Comparison of ENCODE assay signal across 8 mouse cellular contexts in genomic region chr2:118972687-118973376, GRCm38 (mm10). TPM values are rescaled to one million over a fixed set of nuclear protein-coding genes. Genes with fewer than 3 reads are reported as not detected.
A peak's percentile ranks its signal among the peaks of the same experiment; 100 is the strongest.
DNase-seq lines count a peak whose midpoint lies in the region; ATAC-seq and TF ChIP-seq lines count a peak whose summit lies in the region.

No protein-coding gene starts in this region.

- DNase-seq in Muller cell, postnatal 12 days (ENCODE audit: inconsistent ontology term) = peak; percentile 85
- peak; percentile 85 for DNase-seq in cerebellum, adult 9-10 months
- DNase-seq in hindbrain, embryonic 10.5 days (ENCODE audit: low spot score) = peak; percentile 93
- DNase-seq in layer of hippocampus, adult 9-11 months = peak; percentile 77
- peak; percentile 72 for DNase-seq in ovary, adult 18-20 months (ENCODE audit: low spot score)
- peak; percentile 88 for DNase-seq in thymus, adult 2 months

- no peak for TF ChIP-seq POLR2A in thymus, adult 2 months (IDR thresholded peaks at IDR 0.05; ENCODE audit: control insufficient read depth, extremely low read depth, insufficient read depth, low read length, poor library complexity)

- peak; percentile 94 for TF ChIP-seq CTCF in thymus, adult 2 months (IDR thresholded peaks at IDR 0.05; ENCODE audit: borderline replicate concordance, control insufficient read depth, extremely low read depth, insufficient read depth, low read length, poor library complexity)

- H3K4me2 ChIP-seq in lung, embryonic 16.5 days (ENCODE audit: low read depth, low read length) = peak overlapping the region; percentile 74

- H3K4me3 ChIP-seq in hindbrain, embryonic 10.5 days = peak overlapping the region; percentile 49
- peak overlapping the region; percentile 42 for H3K4me3 ChIP-seq in lung, embryonic 16.5 days (ENCODE audit: low read length)
- peak overlapping the region; percentile 39 for H3K4me3 ChIP-seq in thymus, adult 2 months (ENCODE audit: control insufficient read depth, insufficient read depth, low read length)

- H3K27me3 ChIP-seq in hindbrain, embryonic 10.5 days (ENCODE audit: insufficient read depth, poor library complexity, severe bottlenecking) = peaks cover 74% of the 10 kb centered on the region
- peaks cover 10% of the 10 kb centered on the region for H3K27me3 ChIP-seq in lung, embryonic 16.5 days (ENCODE audit: control insufficient read depth, insufficient read depth, low read depth, low read length)
- H3K27me3 ChIP-seq in thymus, adult 2 months (ENCODE audit: control insufficient read depth, insufficient read depth, low read length) = no peaks in the 10 kb centered on the region

- H3K9ac ChIP-seq in lung, embryonic 16.5 days (ENCODE audit: low read length) = peak overlapping the region; percentile 69

- under 1% methylated on average over 33 of the region's 33 CpGs for WGBS in hindbrain, embryonic 10.5 days
- WGBS in lung, embryonic 16.5 days = 1% methylated on average over 33 of the region's 33 CpGs
- 1% methylated on average over 33 of the region's 33 CpGs for WGBS in thymus, adult 2 months

- peaks cover 24% of the 10 kb centered on the region for H3K4me1 ChIP-seq in hindbrain, embryonic 10.5 days (replicated peaks)
- H3K4me1 ChIP-seq in lung, embryonic 16.5 days (replicated peaks; ENCODE audit: control insufficient read depth, insufficient read depth, low read length) = peaks cover 6% of the 10 kb centered on the region
- peaks cover 19% of the 10 kb centered on the region for H3K4me1 ChIP-seq in thymus, adult 2 months (replicated peaks; ENCODE audit: control insufficient read depth, insufficient read depth, low read length)

- peak overlapping the region; percentile 72 for H3K27ac ChIP-seq in hindbrain, embryonic 10.5 days
- no peak overlapping the region for H3K27ac ChIP-seq in lung, embryonic 16.5 days (ENCODE audit: low read length)
- H3K27ac ChIP-seq in thymus, adult 2 months (ENCODE audit: control insufficient read depth, insufficient read depth, low read length) = no peak overlapping the region

- H3K36me3 ChIP-seq in hindbrain, embryonic 10.5 days = no peaks in the 10 kb centered on the region
- no peaks in the 10 kb centered on the region for H3K36me3 ChIP-seq in lung, embryonic 16.5 days (ENCODE audit: control insufficient read depth, insufficient read depth, low read length)
- no peaks in the 10 kb centered on the region for H3K36me3 ChIP-seq in thymus, adult 2 months (ENCODE audit: control insufficient read depth, insufficient read depth, low read length)

- H3K9me3 ChIP-seq in hindbrain, embryonic 10.5 days = no peaks in the 10 kb centered on the region
- H3K9me3 ChIP-seq in lung, embryonic 16.5 days (ENCODE audit: control insufficient read depth, low read length) = no peaks in the 10 kb centered on the region

- peak; percentile 64 for ATAC-seq in frontal cortex, adult (ENCODE audit: low TSS enrichment)
- ATAC-seq in lung, embryonic 16.5 days (ENCODE audit: low read depth) = peak; percentile 80

RNA-seq across cellular contexts. Expression of gene Chst14, which starts 46.5 kb away (rescaled TPM):
- 17.2 and 20.6 TPM in 2 replicates for polyA plus RNA-seq in hindbrain, embryonic 10.5 days (2016; fragmentation: Nextera tagmentation; extraction: Ambion mirVana)
- 28.6 and 29.4 TPM in 2 replicates for polyA plus RNA-seq in lung, embryonic 16.5 days (2015; fragmentation: Nextera tagmentation; extraction: Ambion mirVana)
- polyA plus RNA-seq in thymus, adult 2 months (2012; rRNA removed) = 9.0 and 10.3 TPM in 2 replicates

RNA-seq across cellular contexts. Expression of gene Ccdc32, which starts 56.4 kb away (rescaled TPM):
- polyA plus RNA-seq in hindbrain, embryonic 10.5 days (2016; fragmentation: Nextera tagmentation; extraction: Ambion mirVana) = 22.8 and 26.0 TPM in 2 replicates
- polyA plus RNA-seq in lung, embryonic 16.5 days (2015; fragmentation: Nextera tagmentation; extraction: Ambion mirVana) = 23.8 and 25.1 TPM in 2 replicates
- 6.1 and 7.1 TPM in 2 replicates for polyA plus RNA-seq in thymus, adult 2 months (2012; rRNA removed)
